ENCODE assay signal across 8 mouse cellular contexts in genomic region chr10:53596677-53597120, GRCm38 (mm10). TPM values are rescaled to one million over a fixed set of nuclear protein-coding genes. Genes with fewer than 3 reads are reported as not detected.
A peak's percentile ranks its signal among the peaks of the same experiment; 100 is the strongest.
DNase-seq lines count a peak whose midpoint lies in the region; ATAC-seq lines count a peak whose summit lies in the region.

TSS of gene Asf1a (plus strand) at chr10:53596757.

- H3K4me2 ChIP-seq in hindbrain, embryonic 12.5 days (replicated peaks) = peak within 1 kb of the TSS; percentile 61

- DNase-seq in NIH3T3 (ENCODE audit: low read depth) = peak; percentile 99
- peak; percentile 96 to 98 for DNase-seq in cerebellum, postnatal 10 days
- peak; percentile 93 to 97 for DNase-seq in frontal cortex, postnatal 10 days (ENCODE audit: low spot score in 2 of 2)
- peak; percentile 94 to 98 for DNase-seq in layer of hippocampus, postnatal 14 days (ENCODE audit: low spot score in 2 of 2)
- peak; percentile 96 for DNase-seq in lung, postnatal 14 days
- DNase-seq in retina, adult 2 months (ENCODE audit: low read depth, low spot score) = peak; percentile 89
- DNase-seq in thymus, postnatal 36 days = peak; percentile 97 to 98

- peak within 1 kb of the TSS; percentile 97 for H3K4me3 ChIP-seq in hindbrain, embryonic 12.5 days

- H3K27me3 ChIP-seq in hindbrain, embryonic 12.5 days = no peaks in the 10 kb centered on the region

- peaks cover 4% of the 10 kb centered on the region; the same call in 1 of the 2 replicates for H3K36me3 ChIP-seq in hindbrain, embryonic 12.5 days

- H3K9ac ChIP-seq in hindbrain, embryonic 12.5 days = peak within 1 kb of the TSS; percentile 98

- no peaks in the 10 kb centered on the region for H3K9me3 ChIP-seq in hindbrain, embryonic 12.5 days (replicated peaks)

- H3K4me1 ChIP-seq in hindbrain, embryonic 12.5 days = peaks cover 25% of the 10 kb centered on the region

- peak within 1 kb of the TSS; percentile 95 for H3K27ac ChIP-seq in hindbrain, embryonic 12.5 days

- 1% methylated on average over 52 of the region's 52 CpGs for WGBS in hindbrain, embryonic 12.5 days

- ATAC-seq in hindbrain, embryonic 12.5 days (ENCODE audit: low FRiP score) = peak; percentile 98

RNA-seq across cellular contexts. Expression of gene Asf1a, which starts in this region (rescaled TPM):
- polyA plus RNA-seq in hindbrain, embryonic 12.5 days (2016; fragmentation: Nextera tagmentation; extraction: Ambion mirVana) = 131 and 134 TPM in 2 replicates
- 10 to 100 TPM; 24.0 to 25.1 TPM for total RNA-seq in layer of hippocampus, postnatal 14 days (2021)

Comparison
In these comparisons a context has a peak if more than half of its experiments do, and no peak if none do; other contexts are left out.
1. Peak in every context shown above with its lines: DNase-seq, ATAC-seq, H3K4me3 ChIP-seq and H3K27ac ChIP-seq.